ENCODE assay signal across 9 mouse cellular contexts in the genomic region with DNA sequence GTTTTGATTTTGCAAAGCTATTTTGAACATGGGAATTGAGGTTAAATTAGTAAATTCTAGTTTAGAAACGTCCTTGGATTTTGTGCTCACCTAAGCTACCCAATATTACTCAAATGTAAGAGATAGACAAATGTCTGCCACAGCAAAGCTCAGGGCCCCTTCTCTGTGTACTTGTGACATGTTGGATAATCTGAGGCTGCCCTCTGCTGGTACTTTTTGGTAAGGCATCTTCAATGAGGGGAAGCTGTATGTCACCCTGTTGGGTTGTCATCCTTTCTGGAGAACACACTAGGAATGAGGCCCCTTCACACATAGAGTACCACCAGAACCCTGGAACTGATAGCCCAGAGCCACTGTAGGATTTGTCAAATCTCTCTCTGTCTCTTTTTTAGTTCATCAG. TPM values are rescaled to one million over a fixed set of nuclear protein-coding genes. Genes with fewer than 3 reads are reported as not detected.
DNase-seq lines count a peak whose midpoint lies in the region; ATAC-seq and TF ChIP-seq lines count a peak whose summit lies in the region.
"Had no signal": no experiment of that assay in that cellular context is flagged by ENCODE, and none has a peak within 500 bp of the region (broad histone marks: within the 10 kb centered on the region; RNA-seq: fewer than 3 reads in every experiment).

No protein-coding gene starts in this region.

- H3K4me3 ChIP-seq in lung, embryonic 14.5 days (ENCODE audit: low read depth, low read length), result no peak overlapping the region
- H3K4me3 ChIP-seq: heart, embryonic 15.5 days had no signal

- WGBS in lung, embryonic 14.5 days, result 0% methylated on average over 1 of the region's 1 CpGs

- peaks cover 68% of the 10 kb centered on the region for H3K36me3 ChIP-seq in lung, embryonic 14.5 days (ENCODE audit: insufficient read depth)

- H3K4me1 ChIP-seq in lung, embryonic 14.5 days (ENCODE audit: insufficient read depth), result no peaks in the 10 kb centered on the region

- no peak overlapping the region for H3K4me2 ChIP-seq in lung, embryonic 14.5 days
- H3K4me2 ChIP-seq: heart, embryonic 15.5 days had no signal

- no peak overlapping the region for H3K27ac ChIP-seq in lung, embryonic 14.5 days (ENCODE audit: low read depth)

- H3K9ac ChIP-seq in lung, embryonic 14.5 days, result no peak overlapping the region
- H3K9ac ChIP-seq: heart, embryonic 15.5 days had no signal

- no peaks in the 10 kb centered on the region for H3K9me3 ChIP-seq in lung, embryonic 14.5 days (ENCODE audit: low read depth, low read length)
- H3K9me3 ChIP-seq: heart, embryonic 15.5 days had no signal

- H3K27me3 ChIP-seq in lung, embryonic 14.5 days (ENCODE audit: insufficient read depth, low read length), result no peaks in the 10 kb centered on the region
- H3K27me3 ChIP-seq: heart, embryonic 15.5 days had no signal

- peak; percentile 92 for TF ChIP-seq CTCF in lung, embryonic 14.5 days (IDR thresholded peaks at IDR 0.05; ENCODE audit: low read depth)

- peak; percentile 80 for ATAC-seq in lung, embryonic 14.5 days (ENCODE audit: insufficient read depth)

- DNase-seq in CD8-positive naive resting alpha-beta T cell, adult 2 months (ENCODE audit: low read depth in 2 of 2, low spot score in 2 of 2), result peak; percentile 64 to 73
- peak; percentile 83 for DNase-seq in adrenal gland, adult 18-20 months (ENCODE audit: low spot score in 2 of 2)
- peak; percentile 84 for DNase-seq in embryo, embryonic 10 days (ENCODE audit: low spot score)
- DNase-seq in heart, adult 8-10 months (ENCODE audit: low spot score), result peak; percentile 92
- peak; percentile 87 for DNase-seq in kidney, postnatal 14 days
- DNase-seq in lung, embryonic 14.5 days, result peak; percentile 95
- DNase-seq in ovary, postnatal 36 days (ENCODE audit: low spot score), result peak; percentile 58
- peak; percentile 89 for DNase-seq in thymus, postnatal 25 days

RNA-seq across cellular contexts. Expression of gene Anxa2, which starts 26.9 kb away (rescaled TPM):
- total RNA-seq in adrenal gland, adult 18-20 months (2021), result 100 to 1,000 TPM; 340 to 537 TPM
- 10 to 100 TPM; 48.1 to 87.1 (median 65.2) TPM for total RNA-seq in heart, adult 8-10 months (2022)
- polyA plus RNA-seq in lung, embryonic 14.5 days (2014; fragmentation: Nextera tagmentation; extraction: Ambion mirVana), result 474 and 484 TPM in 2 replicates
